Mouse (Mus musculus) erythroid progenitor cell, adult 5-6 weeks (primary cell): ENCODE results near the gene Crybg3. TPM values are rescaled to one million over a fixed set of nuclear protein-coding genes. Genes with fewer than 3 reads are reported as not detected.

Source experiments
- ATAC-seq: replicated peaks from 2 replicates; pipeline ENCODE4 v1.8.0; 2016; ENCODE audit warnings: moderate number of reproducible peaks, mild to moderate bottlenecking, moderate TSS enrichment, inconsistent platforms; ENCODE audit not compliant: poor library complexity, low FRiP score, severe bottlenecking
- total RNA-seq, 2 experiments: library from RNA; stranded (forward) in 1 of 2; stranded (reverse) in 1 of 2; fragments of 150-400 nt in 1 of 2; fragments of 186-747, 209-891 nt in 1 of 2; gene quantifications; 2 replicates each; pipeline versions ENCODE4 v1.2.3 to v1.2.4; 2015 to 2017; ENCODE audit warnings: low replicate concordance in 2 of 2

The Crybg3 gene
- total RNA-seq, 2 experiments from 2014 or later = 1.4 to 9.6 TPM

- ATAC-seq = no peak
Measured at GRCm38 (mm10) chr16:59541382-59541781, 59.4 kb downstream of the Crybg3 start.

GRCm38 (mm10) chr16:59540944-59541343 is 59.8 kb downstream of the Crybg3 start:
- no peak for ATAC-seq

GRCm38 (mm10) chr16:59535673-59536072 is 65.1 kb downstream of the Crybg3 start:
- ATAC-seq = no peak

- ATAC-seq = no peak
Measured at GRCm38 (mm10) chr16:59534349-59534748, 66.4 kb downstream of the Crybg3 start.

- no peak for ATAC-seq
Measured at GRCm38 (mm10) chr16:59532561-59532960, 68.2 kb downstream of the Crybg3 start.

GRCm38 (mm10) chr16:59531243-59531642 is 69.5 kb downstream of the Crybg3 start:
- ATAC-seq = no peak

GRCm38 (mm10) chr16:59529570-59529969 is 71.2 kb downstream of the Crybg3 start:
- no peak for ATAC-seq

GRCm38 (mm10) chr16:59526939-59527338 is 73.8 kb downstream of the Crybg3 start:
- ATAC-seq = no peak

GRCm38 (mm10) chr16:59521752-59522423 is 78.9 kb downstream of the Crybg3 start:
- no peak for ATAC-seq

GRCm38 (mm10) chr16:59517447-59518219 is 83.1 kb downstream of the Crybg3 start:
- ATAC-seq = no peak

- no peak for ATAC-seq
Measured at GRCm38 (mm10) chr16:59516965-59517364, 83.8 kb downstream of the Crybg3 start.

- ATAC-seq = no peak
Measured at GRCm38 (mm10) chr16:59515169-59515568, 85.6 kb downstream of the Crybg3 start.

- no peak for ATAC-seq
Measured at GRCm38 (mm10) chr16:59509830-59510229, 90.9 kb downstream of the Crybg3 start.

GRCm38 (mm10) chr16:59499180-59499579 is 101.6 kb downstream of the Crybg3 start:
- no peak for ATAC-seq

- ATAC-seq = no peak
Measured at GRCm38 (mm10) chr16:59497947-59498346, 102.8 kb downstream of the Crybg3 start.

GRCm38 (mm10) chr16:59493199-59493598 is 107.6 kb downstream of the Crybg3 start:
- no peak for ATAC-seq

- ATAC-seq = no peak
Measured at GRCm38 (mm10) chr16:59487975-59488548, 112.7 kb downstream of the Crybg3 start.

GRCm38 (mm10) chr16:59487239-59487638 is 113.5 kb downstream of the Crybg3 start:
- no peak for ATAC-seq

- no peak for ATAC-seq
Measured at GRCm38 (mm10) chr16:59477955-59478354, 122.8 kb downstream of the Crybg3 start.

- no peak for ATAC-seq
Measured at GRCm38 (mm10) chr16:59474788-59475187, 126.0 kb downstream of the Crybg3 start.

- ATAC-seq = no peak
Measured at GRCm38 (mm10) chr16:59472546-59472945, 128.2 kb downstream of the Crybg3 start.
